Mouse (Mus musculus): ENCODE results near the gene Adprhl2. TPM values are rescaled to one million over a fixed set of nuclear protein-coding genes. Genes with fewer than 3 reads are reported as not detected.
A peak's percentile ranks its signal among the peaks of the same experiment; 100 is the strongest.

Gene Adprhl2
- polyA plus RNA-seq, 1 experiment from 2014 or later = 41.7 TPM

- no peak for ATAC-seq
- Histone ChIP-seq H3K4me1 (replicated peaks; ENCODE audit: control insufficient read depth, insufficient read depth, low read length) (no peaks in the 10 kb centered on the region), H3K4me2 (replicated peaks; ENCODE audit: low read depth) (no peak overlapping the region), H3K9ac (ENCODE audit: low read depth, low read length) (no peak overlapping the region), H3K9me3 (ENCODE audit: control insufficient read depth) (no peaks in the 10 kb centered on the region), H3K27me3 (replicated peaks; ENCODE audit: control insufficient read depth, insufficient read depth, low read length) (no peaks in the 10 kb centered on the region), H3K36me3 (ENCODE audit: control insufficient read depth, insufficient read depth) (no peaks in the 10 kb centered on the region), H3K27ac (ENCODE audit: low read depth, low read length) (no peak overlapping the region), H3K4me3 (ENCODE audit: low read depth, low read length) (no peak overlapping the region)
- 90% methylated on average over 4 of the region's 4 CpGs for WGBS
- TF ChIP-seq CTCF (IDR thresholded peaks at IDR 0.05; ENCODE audit: low read depth) = no peak
Measured at GRCm38 (mm10) chr4:126330295-126330694, 8.8 kb upstream of the Adprhl2 start.

GRCm38 (mm10) chr4:126326036-126326435 lies 4.5 kb upstream of the Adprhl2 start:
- Histone ChIP-seq H3K9me3 (ENCODE audit: control insufficient read depth) (no peaks in the 10 kb centered on the region), H3K27ac (ENCODE audit: low read depth, low read length) (no peak overlapping the region), H3K9ac (ENCODE audit: low read depth, low read length) (no peak overlapping the region), H3K27me3 (replicated peaks; ENCODE audit: control insufficient read depth, insufficient read depth, low read length) (no peaks in the 10 kb centered on the region), H3K4me1 (replicated peaks; ENCODE audit: control insufficient read depth, insufficient read depth, low read length) (no peaks in the 10 kb centered on the region), H3K4me3 (ENCODE audit: low read depth, low read length) (no peak overlapping the region), H3K36me3 (ENCODE audit: control insufficient read depth, insufficient read depth) (no peaks in the 10 kb centered on the region), H3K4me2 (replicated peaks; ENCODE audit: low read depth) (no peak overlapping the region)
- ATAC-seq = no peak
- WGBS = 11% methylated on average over 6 of the region's 6 CpGs
- TF ChIP-seq CTCF (IDR thresholded peaks at IDR 0.05; ENCODE audit: low read depth) = peak; percentile 51

GRCm38 (mm10) chr4:126325281-126325861 lies 3.9 kb upstream of the Adprhl2 start, which contains the start of gene Tekt2:
TSS of gene Tekt2 (minus strand) at chr4:126325688.
- H3K36me3 ChIP-seq (ENCODE audit: control insufficient read depth, insufficient read depth) = no peaks in the 10 kb centered on the region
- H3K27me3 ChIP-seq (replicated peaks; ENCODE audit: control insufficient read depth, insufficient read depth, low read length) = no peaks in the 10 kb centered on the region
- WGBS = 8% methylated on average over 23 of the region's 23 CpGs
- no peak within 1 kb of the TSS for H3K9ac ChIP-seq (ENCODE audit: low read depth, low read length)
- H3K27ac ChIP-seq (ENCODE audit: low read depth, low read length) = no peak within 1 kb of the TSS
- ATAC-seq = no peak
- no peak for TF ChIP-seq CTCF (IDR thresholded peaks at IDR 0.05; ENCODE audit: low read depth)
- H3K9me3 ChIP-seq (ENCODE audit: control insufficient read depth) = no peaks in the 10 kb centered on the region
- H3K4me1 ChIP-seq (replicated peaks; ENCODE audit: control insufficient read depth, insufficient read depth, low read length) = no peaks in the 10 kb centered on the region
- peak within 1 kb of the TSS; percentile 66 for H3K4me2 ChIP-seq (replicated peaks; ENCODE audit: low read depth)
- peak within 1 kb of the TSS; percentile 21; the same call in 1 of the 2 replicates for H3K4me3 ChIP-seq (ENCODE audit: low read depth, low read length)

GRCm38 (mm10) chr4:126324861-126325260 lies 3.4 kb upstream of the Adprhl2 start:
- H3K9ac ChIP-seq (ENCODE audit: low read depth, low read length) = no peak overlapping the region
- H3K4me3 ChIP-seq (ENCODE audit: low read depth, low read length) = peak overlapping the region; percentile 21; the same call in 1 of the 2 replicates
- no peaks in the 10 kb centered on the region for H3K4me1 ChIP-seq (replicated peaks; ENCODE audit: control insufficient read depth, insufficient read depth, low read length)
- 43% methylated on average over 13 of the region's 13 CpGs for WGBS
- no peak for ATAC-seq
- no peaks in the 10 kb centered on the region for H3K9me3 ChIP-seq (ENCODE audit: control insufficient read depth)
- H3K4me2 ChIP-seq (replicated peaks; ENCODE audit: low read depth) = peak overlapping the region; percentile 66
- H3K27ac ChIP-seq (ENCODE audit: low read depth, low read length) = no peak overlapping the region
- no peak for TF ChIP-seq CTCF (IDR thresholded peaks at IDR 0.05; ENCODE audit: low read depth)
- no peaks in the 10 kb centered on the region for H3K36me3 ChIP-seq (ENCODE audit: control insufficient read depth, insufficient read depth)
- no peaks in the 10 kb centered on the region for H3K27me3 ChIP-seq (replicated peaks; ENCODE audit: control insufficient read depth, insufficient read depth, low read length)

GRCm38 (mm10) chr4:126322646-126323045 lies 1.1 kb upstream of the Adprhl2 start:
- TF ChIP-seq CTCF (IDR thresholded peaks at IDR 0.05; ENCODE audit: low read depth) = no peak
- Histone ChIP-seq H3K4me3 (ENCODE audit: low read depth, low read length) (no peak overlapping the region), H3K9me3 (ENCODE audit: control insufficient read depth) (no peaks in the 10 kb centered on the region), H3K9ac (ENCODE audit: low read depth, low read length) (no peak overlapping the region), H3K27me3 (replicated peaks; ENCODE audit: control insufficient read depth, insufficient read depth, low read length) (no peaks in the 10 kb centered on the region), H3K36me3 (ENCODE audit: control insufficient read depth, insufficient read depth) (peaks cover 8% of the 10 kb centered on the region), H3K4me1 (replicated peaks; ENCODE audit: control insufficient read depth, insufficient read depth, low read length) (no peaks in the 10 kb centered on the region), H3K4me2 (replicated peaks; ENCODE audit: low read depth) (no peak overlapping the region), H3K27ac (ENCODE audit: low read depth, low read length) (no peak overlapping the region)
- no peak for ATAC-seq
- WGBS = 95% methylated on average over 13 of the region's 13 CpGs

- WGBS = 57% methylated on average over 28 of the region's 28 CpGs
- Histone ChIP-seq H3K9me3 (ENCODE audit: control insufficient read depth) (no peaks in the 10 kb centered on the region), H3K27ac (ENCODE audit: low read depth, low read length) (no peak overlapping the region), H3K27me3 (replicated peaks; ENCODE audit: control insufficient read depth, insufficient read depth, low read length) (no peaks in the 10 kb centered on the region), H3K36me3 (ENCODE audit: control insufficient read depth, insufficient read depth) (peaks cover 15% of the 10 kb centered on the region), H3K4me1 (replicated peaks; ENCODE audit: control insufficient read depth, insufficient read depth, low read length) (no peaks in the 10 kb centered on the region), H3K4me3 (ENCODE audit: low read depth, low read length) (peak overlapping the region; percentile 93), H3K4me2 (replicated peaks; ENCODE audit: low read depth) (peak overlapping the region; percentile 86), H3K9ac (ENCODE audit: low read depth, low read length) (peak overlapping the region; percentile 82; the same call in 1 of the 2 replicates)
- no peak; the same call in 1 of the 2 replicates for ATAC-seq
- no peak for TF ChIP-seq CTCF (IDR thresholded peaks at IDR 0.05; ENCODE audit: low read depth)
Measured at GRCm38 (mm10) chr4:126321854-126322511, 480 bp upstream of the Adprhl2 start.

Data from intestine, postnatal 0 days (tissue).